Mouse (Mus musculus): ENCODE measurements around the gene Tmem72. TPM values are rescaled to one million over a fixed set of nuclear protein-coding genes. Genes with fewer than 3 reads are reported as not detected.

Gene Tmem72
- total RNA-seq, 2 experiments from 2014 or later = under 0.01 to 0.17 TPM

DNA sequence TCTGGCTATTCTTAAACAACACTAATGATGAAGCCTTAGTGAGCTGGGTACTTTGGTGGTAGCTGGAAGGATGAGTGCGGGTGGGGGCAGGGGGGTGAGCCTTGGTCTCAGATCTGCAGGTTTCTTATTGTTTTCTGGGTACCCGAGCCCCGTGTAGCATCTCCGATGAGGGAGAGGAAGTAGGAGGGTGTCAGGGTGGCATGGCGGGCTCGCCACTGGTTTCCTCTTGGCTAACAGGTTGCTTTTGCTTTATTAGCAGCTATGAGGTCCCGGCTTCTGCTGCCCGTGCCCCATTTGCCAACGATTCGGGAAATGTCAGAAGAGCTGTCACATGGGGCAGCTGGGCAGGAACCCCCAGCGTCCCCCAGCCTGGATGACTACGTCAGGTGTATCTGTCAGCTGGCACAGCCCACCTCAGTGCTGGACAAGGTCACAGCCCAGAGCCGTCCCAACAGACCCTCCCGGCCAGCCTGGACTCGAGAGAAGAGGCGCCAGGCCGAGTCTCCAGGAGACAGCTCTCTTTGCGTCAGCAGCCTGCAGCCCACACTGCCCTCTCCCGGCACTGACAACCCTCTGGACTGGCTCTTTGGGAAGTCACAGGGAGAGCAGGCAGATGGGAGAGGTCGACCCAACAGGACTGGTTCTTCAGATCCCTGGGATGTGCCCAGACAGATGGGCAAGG, 65.1 kb downstream of the Tmem72 start:
- ATAC-seq (replicated peaks; ENCODE audit: poor library complexity) = peak; percentile 24

GRCm38 (mm10) chr6:116650406-116650805, 66.3 kb downstream of the Tmem72 start, which contains the start of gene Depp1:
Depp1 (plus strand) TSS chr6:116650609.
- peak; percentile 13 for ATAC-seq (replicated peaks; ENCODE audit: poor library complexity)

GRCm38 (mm10) chr6:116649811-116650210, 66.9 kb downstream of the Tmem72 start:
- 0 out of 2 replicates have a peak, but pooled peaks have one; percentile 17 for ATAC-seq (replicated peaks; ENCODE audit: poor library complexity)

DNA sequence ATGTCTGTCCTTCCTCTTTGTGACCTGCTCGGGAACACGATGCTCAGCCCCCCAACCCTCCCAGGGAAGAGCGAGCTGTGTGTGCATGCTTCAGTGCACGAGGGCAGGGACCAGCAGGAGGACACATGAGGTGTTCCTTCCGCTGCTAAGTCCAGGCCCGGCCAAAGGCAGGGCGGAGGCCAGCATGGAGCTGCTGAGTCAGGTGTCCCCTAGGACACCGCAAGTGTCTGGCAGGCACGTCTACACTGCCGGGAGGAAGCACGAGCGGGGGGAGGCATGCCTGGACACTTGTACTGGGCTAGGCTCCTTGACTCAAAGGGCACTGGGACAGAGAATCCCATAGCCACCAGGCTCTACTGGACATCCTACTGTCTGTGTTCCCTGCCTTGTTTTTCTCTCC, 69.0 kb downstream of the Tmem72 start:
- ATAC-seq (replicated peaks; ENCODE audit: poor library complexity) = no peak

DNA sequence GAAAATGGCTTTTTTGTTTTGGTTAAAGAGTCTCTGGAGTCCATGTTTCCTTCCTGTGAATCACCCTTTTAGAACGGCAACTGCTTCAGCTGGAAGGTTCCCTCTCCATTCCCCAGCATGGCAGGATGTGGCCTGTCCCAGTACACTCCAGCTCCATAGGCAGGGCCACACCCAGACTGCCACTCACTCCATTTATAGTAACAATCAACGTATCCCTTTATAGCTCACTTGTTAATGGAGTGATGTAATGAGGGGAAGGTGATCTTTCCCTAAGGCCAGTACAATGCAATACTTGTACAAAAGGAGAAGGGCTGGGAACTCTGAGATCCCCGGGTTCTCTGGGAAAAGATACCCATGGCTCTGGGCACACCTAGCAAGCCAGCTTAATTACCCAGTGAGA, 72.4 kb downstream of the Tmem72 start:
- ATAC-seq (replicated peaks; ENCODE audit: poor library complexity) = no peak

- no peak for ATAC-seq (replicated peaks; ENCODE audit: poor library complexity)
These were observed 72.8 kb downstream of the Tmem72 start for GRCm38 (mm10) chr6:116643881-116644280.

- ATAC-seq (replicated peaks; ENCODE audit: poor library complexity) = no peak
These were observed 73.8 kb downstream of the Tmem72 start for GRCm38 (mm10) chr6:116642942-116643341.

DNA sequence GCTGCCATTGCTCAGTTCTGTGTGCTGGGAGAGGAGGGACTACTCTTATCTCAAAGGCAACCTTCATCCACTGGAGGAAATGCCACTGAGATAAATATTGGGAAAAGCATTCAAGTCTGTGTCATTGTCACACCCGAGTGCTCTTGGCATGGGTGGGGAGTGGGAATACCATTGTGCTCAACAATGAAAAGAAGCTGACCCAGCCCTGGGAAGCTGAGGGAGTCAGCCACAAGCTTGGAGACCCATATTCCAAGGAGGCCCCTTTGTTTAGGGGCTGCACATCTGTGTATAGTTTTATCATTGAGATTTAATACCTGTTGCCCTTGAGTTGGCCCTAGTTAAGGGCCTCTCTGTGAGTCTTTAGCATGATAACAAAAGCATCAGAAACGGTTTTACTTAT, 77.0 kb downstream of the Tmem72 start:
- no peak for ATAC-seq (replicated peaks; ENCODE audit: poor library complexity)

- ATAC-seq (replicated peaks; ENCODE audit: poor library complexity) = no peak
These were observed 77.8 kb downstream of the Tmem72 start for GRCm38 (mm10) chr6:116638871-116639270.

DNA sequence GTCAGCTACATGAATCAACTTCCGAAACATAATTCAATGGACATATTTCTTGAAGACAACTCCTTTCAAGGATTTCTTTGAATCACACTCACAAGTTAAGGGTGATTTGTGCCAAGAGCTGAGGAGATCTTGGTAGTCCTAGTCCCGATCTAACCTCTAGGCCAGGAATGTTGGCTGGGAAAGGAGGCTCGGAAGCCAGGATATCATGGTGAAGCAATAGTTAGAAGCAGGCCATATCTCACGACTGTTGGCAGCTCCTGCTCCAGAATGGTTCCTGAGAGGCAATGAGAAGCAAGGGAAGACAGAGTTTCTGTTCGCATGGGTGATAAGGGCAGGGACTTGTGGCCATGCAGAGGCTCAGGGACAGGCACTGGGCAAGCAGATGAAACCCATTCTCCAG, 79.2 kb downstream of the Tmem72 start:
- no peak for ATAC-seq (replicated peaks; ENCODE audit: poor library complexity)

DNA sequence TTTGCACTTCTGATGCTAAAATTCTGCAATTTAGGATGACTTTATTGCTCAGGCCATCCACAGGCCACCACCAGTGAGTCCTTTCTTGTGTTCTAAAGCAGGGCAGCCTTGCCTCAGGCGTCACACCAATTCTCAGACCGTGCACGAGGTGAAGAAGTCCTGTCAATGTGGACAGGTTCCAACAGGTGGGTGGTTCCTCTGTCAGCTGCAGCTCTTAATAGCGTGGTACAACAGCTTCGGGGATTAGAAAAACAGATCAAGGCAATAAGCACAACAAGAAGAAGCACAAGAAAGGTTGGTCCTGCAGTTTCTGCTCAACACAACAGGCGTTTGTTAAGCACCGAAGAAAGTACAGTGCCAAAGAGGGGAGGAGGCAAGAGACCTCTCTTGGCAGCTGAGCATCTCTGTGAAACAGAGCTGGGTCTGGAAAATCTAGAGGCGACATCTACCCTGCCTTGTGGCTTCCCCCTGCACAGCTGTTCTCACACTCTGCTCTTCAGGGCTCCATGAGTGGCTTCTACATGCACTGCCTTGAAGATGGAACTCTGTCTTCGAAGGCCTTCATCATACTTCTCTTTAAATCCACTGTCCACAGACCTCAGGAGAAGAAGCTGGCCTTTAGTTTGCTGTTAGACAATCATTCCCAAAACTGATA, 80.0 kb downstream of the Tmem72 start:
- ATAC-seq (replicated peaks; ENCODE audit: poor library complexity) = no peak

DNA sequence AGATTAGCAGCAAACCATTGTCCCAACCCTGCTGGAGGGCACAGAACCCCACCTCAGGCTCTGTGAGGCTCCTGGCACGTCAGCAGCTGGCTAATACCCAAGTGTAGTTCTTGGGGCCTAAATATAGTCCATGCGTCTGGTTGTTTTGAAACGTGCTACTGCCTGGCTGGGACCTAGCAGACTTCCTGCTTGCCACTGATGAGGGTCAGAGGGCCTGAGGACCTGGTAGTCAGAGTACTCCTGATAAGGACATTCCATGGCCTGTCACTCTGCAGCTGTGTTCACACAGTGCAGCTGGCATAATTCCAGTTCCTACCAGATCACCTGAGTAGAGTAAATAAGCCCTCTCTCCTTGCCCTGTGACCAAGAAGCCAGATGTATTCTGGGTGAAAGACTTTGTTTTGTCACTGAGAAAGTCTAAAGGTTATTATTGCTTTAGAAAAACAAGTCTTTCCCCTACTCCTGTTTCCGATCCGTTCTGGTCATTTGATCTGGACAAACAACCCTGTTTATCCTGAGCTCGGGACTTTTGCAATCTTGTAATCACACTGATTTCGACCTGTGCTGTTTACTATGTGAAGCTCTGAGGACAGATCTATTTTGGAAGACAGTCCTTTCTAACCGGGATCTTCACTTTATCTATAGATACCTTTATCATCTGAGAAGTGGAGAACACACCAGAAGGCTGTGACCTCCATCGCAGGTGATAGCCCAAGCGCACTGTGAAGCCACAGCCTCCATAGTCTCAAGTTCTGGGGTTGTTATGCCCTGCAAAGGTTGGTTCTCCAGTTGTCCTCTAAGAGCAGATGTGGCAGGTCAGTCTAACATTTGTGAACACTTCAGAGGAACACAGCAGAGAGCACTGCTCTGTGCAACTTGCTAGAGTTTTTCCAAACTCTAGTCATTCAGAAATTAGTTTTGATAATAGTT, 81.2 kb downstream of the Tmem72 start:
- peak; percentile 37 for ATAC-seq (replicated peaks; ENCODE audit: poor library complexity)

- no peak for ATAC-seq (replicated peaks; ENCODE audit: poor library complexity)
These were observed 82.7 kb downstream of the Tmem72 start for GRCm38 (mm10) chr6:116633741-116634695.

DNA sequence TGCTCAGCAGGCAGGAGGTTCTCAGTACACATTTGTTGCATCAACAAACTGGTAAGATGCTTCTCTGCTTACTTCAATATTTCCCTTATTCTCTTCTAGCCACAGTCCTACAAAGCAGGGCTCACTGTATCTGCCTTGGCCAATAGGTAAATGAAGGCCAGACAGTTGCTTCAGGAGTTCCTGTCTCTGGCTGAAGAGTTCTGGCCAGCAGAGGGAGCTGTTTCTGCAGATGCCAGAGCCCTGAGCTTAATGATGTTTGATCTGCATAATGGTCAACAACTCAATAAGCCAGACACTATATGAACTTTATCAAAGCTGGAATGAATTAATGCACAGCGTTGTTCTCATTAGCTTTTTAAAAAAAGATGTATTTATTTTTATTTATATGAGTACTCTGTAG, 84.6 kb downstream of the Tmem72 start:
- peak; percentile 57 for ATAC-seq (replicated peaks; ENCODE audit: poor library complexity)

DNA sequence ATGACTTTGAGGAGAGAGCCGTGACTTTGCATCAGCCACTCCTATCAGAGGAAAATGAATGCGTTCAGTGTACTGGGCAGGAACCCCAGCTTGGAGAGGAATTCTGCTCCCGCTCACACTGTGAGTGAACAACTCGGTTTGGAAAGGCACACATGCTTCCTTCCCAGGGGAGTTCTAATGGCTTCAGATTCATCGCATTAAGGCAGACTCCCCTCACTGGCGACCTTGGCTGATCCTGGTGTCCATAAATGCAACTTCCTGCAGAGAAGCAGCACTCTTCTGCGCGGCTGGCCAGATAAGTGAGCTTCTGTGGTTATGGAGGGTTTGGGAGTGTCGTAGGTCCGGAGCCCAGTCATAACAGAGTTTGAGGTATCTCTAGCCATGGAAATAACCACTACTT, 86.9 kb downstream of the Tmem72 start:
- ATAC-seq (replicated peaks; ENCODE audit: poor library complexity) = no peak

Other genes with a start within 250 kb of the Tmem72 start
- gene Olfr211, start 227.8 kb downstream of the Tmem72 start, total RNA-seq (2015) = not detected in 2 replicates
- gene Olfr211, start 227.8 kb downstream of the Tmem72 start, total RNA-seq (2017) = not detected in 2 replicates
- 0.07 and 0.20 TPM in 2 replicates for gene Olfr212, start 210.4 kb downstream of the Tmem72 start, total RNA-seq (2015)
- gene Olfr212, start 210.4 kb downstream of the Tmem72 start, total RNA-seq (2017) = not detected in 2 replicates
- gene Olfr213, start 178.5 kb downstream of the Tmem72 start, total RNA-seq (2015) = not detected in 2 replicates
- gene Olfr213, start 178.5 kb downstream of the Tmem72 start, total RNA-seq (2017) = not detected in 2 replicates
- 0.67 and 0.98 TPM in 2 replicates for gene Gm5580, start 165.8 kb downstream of the Tmem72 start, total RNA-seq (2015)
- gene Gm5580, start 165.8 kb downstream of the Tmem72 start, total RNA-seq (2017) = 0.29 and 0.30 TPM in 2 replicates
- not detected in 2 replicates for gene Olfr214, start 162.7 kb downstream of the Tmem72 start, total RNA-seq (2015)
- gene Olfr214, start 162.7 kb downstream of the Tmem72 start, total RNA-seq (2017) = not detected in 2 replicates
- not detected in 2 replicates for gene Olfr215, start 132.7 kb downstream of the Tmem72 start, total RNA-seq (2015)
- not detected in 2 replicates for gene Olfr215, start 132.7 kb downstream of the Tmem72 start, total RNA-seq (2017)
- gene Zfp422, start 87.9 kb downstream of the Tmem72 start, total RNA-seq (2015) = 129 and 134 TPM in 2 replicates
- gene Zfp422, start 87.9 kb downstream of the Tmem72 start, total RNA-seq (2017) = 58.4 and 63.3 TPM in 2 replicates
- gene Depp1, start 66.3 kb downstream of the Tmem72 start, total RNA-seq (2015) = 0.44 TPM in 1 of 2 replicates, not detected in the other
- 0.08 TPM in 1 of 2 replicates, not detected in the other for gene Depp1, start 66.3 kb downstream of the Tmem72 start, total RNA-seq (2017)
- 44.9 and 57.1 TPM in 2 replicates for gene Rassf4, start 43.0 kb downstream of the Tmem72 start, total RNA-seq (2015)
- gene Rassf4, start 43.0 kb downstream of the Tmem72 start, total RNA-seq (2017) = 35.8 and 40.9 TPM in 2 replicates